Mouse (Mus musculus): ENCODE measurements around the gene Pnmt. TPM values are rescaled to one million over a fixed set of nuclear protein-coding genes. Genes with fewer than 3 reads are reported as not detected.

Gene Pnmt
- total and polyA plus RNA-seq, 3 experiments: not detected

- no peak for DNase-seq (ENCODE audit: extremely low read depth)
- H3K4me1 ChIP-seq (ENCODE audit: control insufficient read depth in 1 of 2, insufficient read depth in 2 of 2): peaks cover 5 to 21% of the 10 kb centered on the region in 2 experiments
- no peak overlapping the region for H3K4me3 ChIP-seq (replicated peaks in 1 of 3; ENCODE audit: low read depth in 2 of 3, low read length in 2 of 3, poor library complexity in 1 of 3)
- H3K4me2 ChIP-seq (ENCODE audit: insufficient read depth, low read depth, poor library complexity, severe bottlenecking): no peak overlapping the region
- TF ChIP-seq BHLHE40 (IDR thresholded peaks at IDR 0.05; ENCODE audit: low read depth, low read length) (no peak), USF2 (conservative IDR thresholded peaks at IDR 0.05; ENCODE audit: low read depth, low read length) (no peak), MXI1 (IDR thresholded peaks at IDR 0.05; ENCODE audit: low read depth, low read length) (no peak), UBTF (IDR thresholded peaks at IDR 0.05; ENCODE audit: low read depth, low read length) (no peak), POLR2AphosphoS2 (IDR thresholded peaks at IDR 0.05; ENCODE audit: low read depth, low read length) (no peak), ZC3H11A (IDR thresholded peaks at IDR 0.05; ENCODE audit: low read depth, low read length) (no peak), MYC (IDR thresholded peaks at IDR 0.05; ENCODE audit: low read depth, low read length) (no peak), NRF1 (IDR thresholded peaks at IDR 0.05; ENCODE audit: low read depth, low read length) (no peak), SIN3A (IDR thresholded peaks at IDR 0.05; ENCODE audit: low read length) (no peak)
- dilution Hi-C loops (cut with MboI; ENCODE audit: extremely low pct_ligation_motif_present, extremely low pct_unique_long_range_greater_than_20kb, low sequenced_read_pairs) (no loop called here), in situ Hi-C loops (cut with MboI; ENCODE audit: low pct_ligation_motif_present, low pct_unique_long_range_greater_than_20kb, low sequenced_read_pairs) (no loop called here)
- H3K36me3 ChIP-seq (replicated peaks in 1 of 2; ENCODE audit: control insufficient read depth in 1 of 2, insufficient read depth in 1 of 2, low read length in 1 of 2): no peaks in the 10 kb centered on the region
- H3K9me3 ChIP-seq (replicated peaks; ENCODE audit: low read length): no peaks in the 10 kb centered on the region
- H3K27me3 ChIP-seq (replicated peaks): peaks cover 92% of the 10 kb centered on the region
- H3K27ac ChIP-seq (ENCODE audit: insufficient read depth, low read depth): no peak overlapping the region
- no peaks in the 10 kb centered on the region for H3K79me2 ChIP-seq (replicated peaks; ENCODE audit: control insufficient read depth, extremely low read depth, insufficient read depth, poor library complexity, severe bottlenecking)
- no peak overlapping the region for H3K9ac ChIP-seq (ENCODE audit: insufficient read depth, low read depth)
These were observed 33.8 kb upstream of the Pnmt start for GRCm38 (mm10) chr11:98352272-98352990.

DNA sequence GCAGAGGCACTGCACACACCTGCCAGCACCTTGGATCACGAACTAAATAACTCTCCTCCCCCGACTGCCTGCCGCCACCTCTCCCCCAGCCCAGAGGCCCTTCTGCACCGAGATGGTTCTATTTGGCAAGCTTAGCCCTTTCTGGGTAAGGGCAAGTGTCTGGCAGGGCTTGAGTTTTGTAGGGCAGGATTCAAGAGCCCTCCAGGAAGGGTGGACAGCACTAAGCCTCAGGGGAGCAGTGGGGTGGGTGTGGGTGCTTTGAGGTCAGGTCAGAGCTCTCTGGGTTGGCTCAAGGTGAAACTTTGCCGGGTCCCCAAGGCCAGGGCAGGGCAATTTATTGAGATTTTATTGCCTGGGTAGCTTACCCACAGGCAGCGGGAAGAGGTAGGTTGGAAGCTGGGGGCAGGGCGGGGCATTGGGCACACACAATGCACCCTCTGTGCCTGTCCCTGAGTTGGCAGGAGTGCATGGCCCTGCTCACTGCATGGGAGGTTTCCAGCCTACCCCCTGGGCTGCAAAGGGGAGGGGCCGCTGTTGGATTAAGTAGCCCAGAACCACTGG, 32.5 kb upstream of the Pnmt start:
- in situ Hi-C loops (cut with MboI; ENCODE audit: low pct_ligation_motif_present, low pct_unique_long_range_greater_than_20kb, low sequenced_read_pairs): no loop called here
- no peak for TF ChIP-seq MAZ (IDR thresholded peaks at IDR 0.05; ENCODE audit: low read depth, low read length)
- no peak for TF ChIP-seq USF1 (IDR thresholded peaks at IDR 0.05; ENCODE audit: low read depth, low read length)
- dilution Hi-C loops (cut with MboI; ENCODE audit: extremely low pct_ligation_motif_present, extremely low pct_unique_long_range_greater_than_20kb, low sequenced_read_pairs): no loop called here
- no peak for DNase-seq (ENCODE audit: extremely low read depth)
- H3K4me1 ChIP-seq (ENCODE audit: control insufficient read depth in 1 of 2, insufficient read depth in 2 of 2): peaks cover 4 to 25% of the 10 kb centered on the region in 2 experiments
- no peaks in the 10 kb centered on the region for H3K9me3 ChIP-seq (replicated peaks; ENCODE audit: low read length)
- no peaks in the 10 kb centered on the region for H3K36me3 ChIP-seq (replicated peaks in 1 of 2; ENCODE audit: control insufficient read depth in 1 of 2, insufficient read depth in 1 of 2, low read length in 1 of 2)
- H3K27me3 ChIP-seq (replicated peaks): peaks cover 80% of the 10 kb centered on the region
- no peak overlapping the region for H3K9ac ChIP-seq (ENCODE audit: insufficient read depth, low read depth)
- no peak overlapping the region for H3K27ac ChIP-seq (ENCODE audit: insufficient read depth, low read depth)
- H3K4me2 ChIP-seq (ENCODE audit: insufficient read depth, low read depth, poor library complexity, severe bottlenecking): no peak overlapping the region
- H3K4me3 ChIP-seq (replicated peaks in 1 of 3; ENCODE audit: low read depth in 2 of 3, low read length in 2 of 3, poor library complexity in 1 of 3): no peak overlapping the region
- H3K79me2 ChIP-seq (replicated peaks; ENCODE audit: control insufficient read depth, extremely low read depth, insufficient read depth, poor library complexity, severe bottlenecking): no peaks in the 10 kb centered on the region

- no peak overlapping the region for H3K27ac ChIP-seq (ENCODE audit: insufficient read depth, low read depth)
- H3K4me2 ChIP-seq (ENCODE audit: insufficient read depth, low read depth, poor library complexity, severe bottlenecking): no peak overlapping the region
- peaks cover 73% of the 10 kb centered on the region for H3K27me3 ChIP-seq (replicated peaks)
- in situ Hi-C loops (cut with MboI; ENCODE audit: low pct_ligation_motif_present, low pct_unique_long_range_greater_than_20kb, low sequenced_read_pairs) (no loop called here), dilution Hi-C loops (cut with MboI; ENCODE audit: extremely low pct_ligation_motif_present, extremely low pct_unique_long_range_greater_than_20kb, low sequenced_read_pairs) (no loop called here)
- TF ChIP-seq JUN (IDR thresholded peaks at IDR 0.05; ENCODE audit: insufficient read depth, low read depth, low read length): no peak
- TF ChIP-seq POLR2A (IDR thresholded peaks at IDR 0.05; ENCODE audit: low read depth, low read length): no peak
- TF ChIP-seq CHD2 (IDR thresholded peaks at IDR 0.05; ENCODE audit: low read length): no peak
- no peak for TF ChIP-seq E2F4 (IDR thresholded peaks at IDR 0.05; ENCODE audit: insufficient replicate concordance, low read depth, low read length)
- TF ChIP-seq PAX5 (IDR thresholded peaks at IDR 0.05; ENCODE audit: low read length): no peak
- no peak for TF ChIP-seq NELFE (IDR thresholded peaks at IDR 0.05; ENCODE audit: low read depth, low read length)
- TF ChIP-seq ZNF384 (IDR thresholded peaks at IDR 0.05; ENCODE audit: low read depth, low read length): no peak
- no peak for TF ChIP-seq TCF12 (IDR thresholded peaks at IDR 0.05; ENCODE audit: low read depth, low read length)
- no peak for TF ChIP-seq ELF1 (IDR thresholded peaks at IDR 0.05; ENCODE audit: low read depth, low read length)
- H3K4me1 ChIP-seq (ENCODE audit: control insufficient read depth in 1 of 2, insufficient read depth in 2 of 2): peaks cover 7 to 32% of the 10 kb centered on the region in 2 experiments
- DNase-seq (ENCODE audit: extremely low read depth): no peak
- H3K79me2 ChIP-seq (replicated peaks; ENCODE audit: control insufficient read depth, extremely low read depth, insufficient read depth, poor library complexity, severe bottlenecking): peaks cover 7% of the 10 kb centered on the region
- peaks cover 0 to under 1% of the 10 kb centered on the region in 2 experiments for H3K36me3 ChIP-seq (replicated peaks in 1 of 2; ENCODE audit: control insufficient read depth in 1 of 2, insufficient read depth in 1 of 2, low read length in 1 of 2)
- H3K9ac ChIP-seq (ENCODE audit: insufficient read depth, low read depth): no peak overlapping the region
- H3K9me3 ChIP-seq (replicated peaks; ENCODE audit: low read length): no peaks in the 10 kb centered on the region
- H3K4me3 ChIP-seq (replicated peaks in 1 of 3; ENCODE audit: low read depth in 2 of 3, low read length in 2 of 3, poor library complexity in 1 of 3): no peak overlapping the region
These were observed 31.8 kb upstream of the Pnmt start for GRCm38 (mm10) chr11:98354445-98354844.

All from CH12.LX (cell line).